Mouse (Mus musculus) spleen, postnatal 10 days (tissue): ENCODE results near the gene Adipoq.
"Not testable (repeated sequence)": the region's sequence is repeated elsewhere in the genome, so short reads cannot be mapped to it uniquely, and the experiment has no call there.

Experiments used
- DNase-seq, 2 experiments: peaks; one replicate each; pipeline ENCODE4 v3.0.0; 2021 to 2022; ENCODE audit warnings: low spot score in 2 of 2

Adipoq gene

DNA sequence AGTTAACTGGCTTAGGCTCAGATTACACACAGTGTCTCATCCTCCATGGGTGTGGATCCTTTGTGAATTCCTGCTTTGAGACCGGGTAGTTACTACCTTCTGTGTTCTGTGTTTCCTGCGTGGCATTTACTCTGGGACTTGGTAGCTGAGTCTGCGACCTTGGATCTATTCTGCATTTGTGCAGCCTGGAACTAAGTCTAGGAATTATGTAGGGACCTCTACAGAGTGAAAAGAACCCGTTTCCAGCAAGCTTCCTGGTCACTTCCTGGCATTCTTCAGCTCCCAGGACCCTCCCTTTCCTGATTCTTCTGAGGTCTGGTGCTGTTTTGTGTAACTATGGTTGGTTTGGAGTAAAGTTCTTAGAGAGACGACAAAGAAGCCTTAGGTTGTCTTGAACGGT, 18.1 kb downstream of the Adipoq start:
- no peak for DNase-seq

DNA sequence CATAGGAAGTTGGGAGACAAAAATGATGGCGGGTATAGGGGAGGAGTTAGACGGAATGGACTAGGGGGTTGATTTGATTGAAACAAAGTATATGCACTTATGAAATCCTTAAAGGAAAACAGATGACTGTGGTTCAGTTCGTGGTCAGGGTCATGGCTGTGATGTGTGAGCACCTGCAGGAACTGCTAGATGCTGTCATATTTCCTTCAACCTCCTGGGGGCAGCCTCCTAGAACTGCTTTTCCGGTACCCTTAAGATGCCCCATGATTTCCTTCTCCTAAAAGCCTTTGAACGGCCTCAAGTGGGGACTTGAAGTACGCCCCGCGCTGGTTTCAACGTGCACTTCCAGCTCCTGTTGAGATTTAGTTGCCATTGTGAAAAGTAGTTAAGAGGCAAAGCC, 19.1 kb downstream of the Adipoq start:
- peak in 1 of 2 experiments; percentile 47 for DNase-seq

DNA sequence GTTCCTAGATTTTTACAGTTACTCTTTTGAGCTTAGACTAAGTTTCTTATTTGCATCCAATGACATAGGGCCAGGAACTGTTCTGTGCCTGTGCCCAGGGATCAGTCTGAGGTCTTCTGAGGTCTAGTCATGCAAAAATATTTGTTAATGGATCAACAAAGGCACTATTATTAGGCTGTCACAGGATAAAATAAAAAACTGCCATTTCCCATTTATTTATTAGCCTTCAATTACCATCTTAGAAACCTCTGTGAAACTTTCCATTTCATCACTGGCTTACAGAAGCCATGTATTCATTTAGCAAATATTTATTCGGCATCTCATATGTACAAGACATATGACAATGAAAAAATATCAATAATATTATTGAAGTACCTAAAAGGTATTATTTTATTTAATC, 20.3 kb downstream of the Adipoq start:
- DNase-seq = no peak

DNA sequence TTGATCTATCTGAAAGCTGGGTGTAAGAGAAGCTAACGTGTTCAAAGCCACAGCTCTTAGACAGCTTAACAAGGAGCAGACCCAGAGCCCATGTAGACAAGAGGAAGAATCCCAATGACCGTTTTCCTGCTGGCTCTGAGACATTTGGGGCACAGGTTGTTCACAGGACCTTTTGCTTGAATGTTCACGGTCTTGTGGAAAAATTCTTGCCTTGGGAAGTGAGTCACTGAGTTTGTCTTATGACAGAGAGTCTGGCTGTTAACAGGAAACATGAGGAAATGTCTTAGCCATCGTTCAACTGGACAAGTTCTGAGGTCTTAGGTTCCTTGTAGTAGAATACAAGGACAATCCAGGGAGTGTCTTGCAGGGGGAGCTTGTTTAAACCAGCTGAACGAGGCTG, 20.7 kb downstream of the Adipoq start:
- DNase-seq = no peak

DNA sequence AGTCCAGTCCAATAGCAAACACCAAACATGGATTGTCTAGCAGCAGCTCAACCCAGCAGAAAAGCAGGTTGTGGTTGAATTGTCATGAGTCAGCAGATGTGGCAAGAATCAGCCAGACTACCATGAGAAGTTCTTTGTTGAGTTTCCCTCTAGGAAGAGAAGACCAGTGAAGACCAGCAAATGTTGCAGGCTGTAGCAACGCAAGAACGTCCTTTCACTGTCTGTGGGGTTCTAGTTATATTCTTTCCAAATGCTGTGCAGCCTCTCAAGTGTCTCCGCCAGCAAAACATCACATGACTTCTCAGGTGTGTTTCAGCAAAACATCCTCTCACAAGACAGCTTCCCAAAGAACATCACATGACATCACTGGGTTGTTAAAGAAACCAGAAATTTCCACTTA, 24.5 kb downstream of the Adipoq start:
- no peak for DNase-seq

DNA sequence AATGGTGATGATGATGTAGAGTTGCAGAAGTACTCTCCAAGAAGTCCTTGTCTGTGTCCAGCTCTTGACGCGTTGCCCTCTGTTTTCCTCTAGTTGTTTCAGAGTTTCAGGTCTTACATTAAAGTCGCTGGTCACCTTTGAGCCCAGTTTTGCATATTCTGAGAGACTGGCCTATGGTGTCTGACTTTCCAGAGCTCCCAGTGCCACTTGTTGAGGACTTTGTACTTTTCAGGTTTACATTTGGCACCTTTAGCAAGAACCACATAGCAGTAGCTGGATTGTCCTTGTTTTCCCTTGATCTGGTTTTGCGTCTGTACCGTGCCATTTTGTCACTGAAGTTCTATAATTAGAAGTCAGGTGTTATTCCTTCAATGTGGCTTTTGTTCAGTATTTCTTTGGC, 27.6 kb downstream of the Adipoq start:
- no peak for DNase-seq

DNA sequence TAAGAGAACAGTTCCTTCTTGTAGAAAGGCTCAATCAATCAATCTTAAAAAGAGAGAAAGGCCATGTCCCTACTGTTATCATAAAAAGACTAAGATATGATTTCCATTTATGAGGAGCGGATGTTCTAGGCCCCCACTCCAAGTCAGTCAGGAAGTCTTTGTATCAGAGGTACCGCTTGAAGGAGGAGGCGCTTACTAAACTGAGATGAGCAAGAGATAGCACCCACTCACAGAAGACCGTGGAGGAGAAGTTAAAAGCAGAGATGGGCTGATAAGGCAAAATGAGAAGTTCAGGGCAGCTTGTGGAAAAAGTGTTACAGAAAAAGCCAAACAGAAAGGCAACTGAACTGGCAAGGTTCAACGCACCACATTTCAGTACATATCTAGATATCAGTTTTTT, 28.5 kb downstream of the Adipoq start:
- no peak for DNase-seq

DNA sequence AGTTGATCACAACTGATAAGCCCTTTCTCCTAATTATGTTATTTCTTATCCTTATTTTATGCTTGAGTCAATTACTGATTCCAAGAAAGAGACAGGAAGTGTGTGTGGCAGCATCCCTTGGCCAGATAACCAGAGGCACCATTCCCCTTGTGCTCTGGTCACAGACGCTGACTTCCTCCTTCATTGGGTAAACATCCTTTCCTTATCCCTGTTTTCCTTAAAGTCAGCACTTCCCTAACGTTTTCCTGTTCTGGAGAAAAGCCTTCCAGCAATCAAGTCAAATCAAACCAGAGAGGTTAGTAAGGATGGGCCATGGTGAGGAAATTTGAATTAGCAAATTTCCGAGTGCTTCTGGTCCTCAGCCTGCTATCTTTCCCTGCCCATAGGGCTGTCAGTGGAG, 29.6 kb downstream of the Adipoq start:
- DNase-seq = no peak

DNA sequence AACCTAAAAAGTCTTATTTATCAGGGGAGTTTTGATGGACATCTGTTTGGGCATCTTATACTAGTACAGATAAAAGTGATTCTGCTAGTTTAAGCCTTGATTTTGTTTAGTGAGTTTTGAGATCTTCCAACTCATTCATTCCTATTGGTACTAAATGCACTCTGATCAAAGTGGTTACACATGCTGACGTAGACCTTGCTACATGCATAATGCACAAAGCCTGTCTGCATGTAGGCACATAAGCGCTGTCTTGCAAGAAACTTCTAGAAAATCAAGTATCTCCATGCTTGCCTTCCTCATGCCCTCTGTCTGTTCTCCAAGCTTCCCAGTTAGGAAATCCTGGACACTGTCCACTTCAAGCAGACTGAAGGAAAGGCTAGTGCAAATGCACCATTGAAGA, 31.5 kb downstream of the Adipoq start:
- DNase-seq = no peak

DNA sequence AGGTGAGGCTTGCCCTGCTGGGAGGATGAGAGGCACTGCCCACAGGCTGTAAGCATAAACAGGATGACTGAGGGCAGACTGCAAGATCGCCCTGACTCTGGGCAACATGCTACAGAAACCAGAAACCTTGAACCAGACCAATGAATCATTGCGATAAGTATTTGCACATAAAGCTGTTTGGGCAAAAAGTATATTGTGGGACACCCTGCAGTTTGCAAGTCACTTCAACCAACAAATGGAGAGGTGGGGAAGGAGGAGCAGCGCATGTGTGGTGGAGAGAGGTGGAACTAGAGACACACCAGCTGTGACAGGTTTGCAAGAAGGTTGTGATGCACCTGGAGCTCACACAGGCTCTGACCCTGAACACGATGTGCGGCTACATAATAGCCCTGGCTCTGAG, 32.5 kb downstream of the Adipoq start:
- DNase-seq = no peak

DNA sequence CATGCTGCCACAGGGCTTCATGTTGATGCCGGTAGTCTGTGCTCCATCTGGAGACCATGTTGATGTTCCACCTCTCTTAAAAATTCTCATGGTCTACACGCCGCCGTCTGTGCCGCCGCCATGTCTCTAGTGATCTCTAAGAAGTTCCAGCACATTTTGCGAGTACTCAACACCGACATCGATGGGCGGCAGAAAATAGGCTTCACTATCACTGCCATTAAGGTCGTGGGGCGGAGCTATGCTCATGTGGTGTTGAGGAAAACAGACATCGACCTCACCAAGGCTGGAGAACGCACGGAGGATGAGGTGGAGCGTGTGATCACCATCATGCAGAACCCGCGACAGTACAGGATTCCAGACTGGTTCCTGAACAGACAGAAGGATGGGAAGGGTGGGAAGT, 33.1 kb downstream of the Adipoq start:
- DNase-seq = not testable (repeated sequence)

DNA sequence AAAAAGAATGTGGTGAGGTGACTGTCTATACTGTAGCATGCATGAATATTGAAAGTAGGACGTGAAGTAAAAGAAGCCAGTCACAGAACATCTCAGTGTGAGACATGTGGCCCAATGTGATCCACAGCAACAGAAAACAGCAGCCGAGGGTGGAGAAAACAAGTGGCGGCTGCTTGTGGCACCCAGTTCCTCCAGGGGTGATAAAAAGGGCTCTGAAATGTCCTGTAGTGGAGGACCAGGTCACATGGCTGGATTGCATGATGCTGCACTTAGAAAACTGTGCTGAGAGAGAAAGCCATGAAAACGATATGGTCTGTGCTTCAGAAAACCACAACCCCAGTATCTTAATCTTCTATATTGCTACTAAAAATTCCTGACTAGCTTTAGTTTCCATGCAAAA, 34.7 kb downstream of the Adipoq start:
- no peak for DNase-seq

DNA sequence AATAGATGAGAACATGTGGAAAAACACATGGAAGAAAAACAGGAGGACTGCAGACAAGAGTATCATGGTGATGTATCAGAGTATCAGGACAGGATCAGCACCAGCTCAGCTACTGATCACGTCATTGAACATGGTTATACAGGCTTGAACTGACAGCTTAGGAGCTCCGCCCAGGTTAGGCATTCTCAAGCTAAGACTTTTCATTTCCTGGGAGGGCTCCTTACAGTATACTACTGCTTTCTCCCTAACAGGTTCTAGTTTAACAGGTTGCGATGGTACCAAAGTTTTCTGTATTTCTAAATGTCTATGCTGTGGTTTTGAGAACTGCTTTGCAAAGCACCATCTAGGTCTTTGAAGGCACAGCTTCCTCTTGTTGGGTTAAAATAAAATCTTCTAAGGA, 35.2 kb downstream of the Adipoq start:
- no peak for DNase-seq

DNA sequence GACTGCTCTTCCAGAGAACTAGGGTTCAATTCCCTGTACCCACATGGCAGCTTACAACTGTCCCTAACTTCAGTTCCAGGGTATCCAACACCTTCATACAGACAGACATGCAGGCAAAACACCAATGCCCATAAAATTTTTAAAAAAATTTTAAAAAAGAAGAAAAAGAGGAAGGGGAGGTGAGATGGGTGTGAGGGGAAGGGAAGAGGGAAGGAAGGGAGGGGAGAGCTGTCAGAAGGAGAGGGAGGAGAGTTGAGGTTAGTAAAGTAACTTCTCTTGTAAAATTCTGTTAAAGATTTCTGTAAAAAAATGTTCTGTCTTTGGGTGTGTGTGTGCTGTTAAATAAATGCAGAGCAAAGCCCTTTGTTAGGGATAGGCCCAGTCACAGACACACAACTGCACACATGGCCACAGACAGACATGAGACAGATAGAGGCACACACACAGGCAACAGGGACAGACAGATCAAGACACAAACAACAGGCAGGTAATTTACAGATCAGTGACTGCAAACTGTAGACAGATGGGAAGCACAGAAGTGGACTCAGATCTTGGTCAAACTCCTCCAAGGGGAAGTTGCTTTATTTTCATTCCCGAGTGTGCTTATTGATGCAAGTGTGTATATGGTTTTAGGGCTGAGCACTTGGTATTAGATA, 35.7 kb downstream of the Adipoq start:
- no peak for DNase-seq

DNA sequence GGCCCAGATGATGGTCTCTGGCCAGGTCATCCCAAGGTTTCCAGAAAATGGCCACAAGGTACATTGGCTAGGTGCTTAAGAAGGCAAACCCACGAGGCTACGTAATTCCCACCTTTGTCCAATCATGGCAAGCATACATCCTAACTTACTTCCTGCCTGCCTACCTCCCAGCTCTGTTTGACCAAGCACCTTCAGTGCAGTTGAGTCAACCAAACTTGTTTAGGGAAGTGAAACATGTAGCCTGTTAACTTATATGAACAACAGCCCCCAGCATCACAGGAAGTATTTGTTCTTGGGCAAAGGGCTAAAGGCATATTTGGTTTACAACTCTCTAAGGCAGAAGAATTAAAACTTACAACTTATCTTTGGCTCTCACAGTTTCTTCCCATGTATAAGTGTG, 39.5 kb downstream of the Adipoq start:
- DNase-seq = no peak

DNA sequence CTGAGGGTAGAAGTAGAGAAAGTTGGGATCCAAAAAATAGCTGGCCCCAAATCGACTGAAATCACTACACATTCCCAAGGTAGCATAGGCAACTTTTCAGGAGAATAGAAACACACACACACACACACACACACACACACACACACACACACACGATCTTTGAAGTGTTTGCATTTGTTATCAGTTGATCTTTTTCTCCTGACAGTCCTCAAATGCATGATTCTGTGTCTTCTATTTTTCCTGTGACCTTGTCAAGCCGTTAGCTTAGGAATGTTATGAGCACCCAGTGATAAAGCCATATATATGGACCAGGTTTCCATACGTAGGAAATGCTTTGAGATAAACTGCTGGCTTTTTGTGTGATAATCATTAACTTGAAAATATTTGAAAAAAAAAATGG, 40.1 kb downstream of the Adipoq start:
- DNase-seq = no peak

DNA sequence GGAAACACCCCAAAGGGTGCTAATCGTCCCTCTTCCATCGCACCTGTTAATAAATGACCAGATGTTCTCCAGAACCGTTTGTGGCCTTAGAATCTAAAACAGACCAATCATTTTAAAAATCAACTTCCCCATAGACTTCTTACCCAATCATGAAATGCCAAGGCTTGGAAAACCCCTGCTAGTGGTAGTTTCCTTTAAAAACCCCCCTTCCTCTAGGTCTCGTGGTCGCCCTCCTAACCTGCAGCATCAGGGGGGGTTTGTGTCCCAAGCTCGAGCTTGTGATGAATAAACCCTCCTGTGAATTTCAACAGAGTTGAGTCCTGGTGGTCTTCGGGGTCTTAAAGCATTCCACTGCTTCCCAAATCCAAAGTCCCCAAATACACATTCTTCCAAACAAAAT, 41.6 kb downstream of the Adipoq start:
- no peak for DNase-seq

DNA sequence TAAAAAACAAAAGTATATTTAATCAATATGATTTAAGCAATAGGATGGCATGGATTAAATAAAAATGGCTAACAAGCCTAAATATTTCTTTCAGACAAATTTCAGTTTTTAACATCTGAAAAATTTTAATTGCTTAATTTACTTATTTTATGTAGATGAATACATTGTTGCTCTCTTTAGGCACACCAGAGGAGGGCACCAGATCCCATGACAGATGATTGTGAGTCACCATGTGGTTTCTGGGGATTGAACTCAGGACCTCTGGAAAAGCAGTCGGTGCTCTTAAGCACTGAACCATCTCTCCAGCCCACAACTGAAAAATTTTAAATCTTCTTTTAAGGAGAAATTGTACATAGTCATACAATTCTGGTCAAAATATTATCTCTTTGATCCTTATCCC, 43.3 kb downstream of the Adipoq start:
- DNase-seq = no peak

DNA sequence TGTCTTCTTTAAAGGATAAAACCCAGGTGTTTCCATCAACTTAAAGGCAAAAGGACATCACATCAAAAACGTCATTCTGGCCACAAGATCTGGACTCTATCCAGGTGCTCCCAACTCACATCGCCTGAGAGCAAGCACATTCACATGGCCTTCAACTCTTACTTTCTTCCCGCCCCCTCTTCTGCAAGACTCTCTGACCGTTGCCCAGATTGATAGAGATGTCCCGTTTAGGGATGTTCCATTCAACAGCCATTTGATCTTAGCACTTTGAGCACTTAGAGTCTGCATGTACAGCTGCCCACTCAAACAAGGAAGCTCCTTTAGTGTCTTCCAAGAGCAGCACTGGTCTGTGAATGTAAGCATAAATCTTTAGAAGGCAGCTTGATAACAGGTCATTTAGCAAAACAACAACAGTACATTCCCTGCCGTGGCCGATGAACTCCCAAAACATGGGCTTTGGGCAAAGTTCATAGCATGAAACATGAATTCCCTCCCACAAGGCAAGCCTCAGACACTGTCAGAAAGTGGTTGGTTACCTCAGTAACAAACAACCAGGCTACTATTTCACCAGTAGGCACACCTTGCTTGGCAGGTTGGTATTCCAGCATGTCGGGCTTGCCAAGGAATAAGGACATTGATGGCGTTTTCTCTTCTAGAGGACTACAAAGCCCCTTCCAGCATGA, 45.4 kb downstream of the Adipoq start:
- DNase-seq = no peak

DNA sequence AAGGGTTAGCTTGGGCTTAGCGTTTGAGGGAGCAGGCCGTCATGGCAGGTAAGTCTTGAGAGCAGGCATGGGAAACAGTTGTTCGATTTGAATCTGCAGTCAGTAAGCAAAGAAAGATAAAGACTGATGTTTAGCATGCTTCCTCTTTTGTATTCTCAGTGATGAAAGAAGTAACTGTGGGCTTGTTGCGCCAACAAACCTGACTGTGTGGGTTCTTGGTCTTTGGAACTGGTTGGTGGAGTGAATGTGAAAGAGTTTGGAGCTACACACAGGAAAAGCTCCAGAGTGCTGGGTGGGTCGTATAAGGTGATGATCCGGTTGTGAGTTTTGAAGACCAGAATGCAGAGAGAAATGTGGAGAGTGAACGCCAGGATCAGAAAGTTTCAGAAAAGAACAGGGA, 49.3 kb downstream of the Adipoq start:
- no peak for DNase-seq

DNA sequence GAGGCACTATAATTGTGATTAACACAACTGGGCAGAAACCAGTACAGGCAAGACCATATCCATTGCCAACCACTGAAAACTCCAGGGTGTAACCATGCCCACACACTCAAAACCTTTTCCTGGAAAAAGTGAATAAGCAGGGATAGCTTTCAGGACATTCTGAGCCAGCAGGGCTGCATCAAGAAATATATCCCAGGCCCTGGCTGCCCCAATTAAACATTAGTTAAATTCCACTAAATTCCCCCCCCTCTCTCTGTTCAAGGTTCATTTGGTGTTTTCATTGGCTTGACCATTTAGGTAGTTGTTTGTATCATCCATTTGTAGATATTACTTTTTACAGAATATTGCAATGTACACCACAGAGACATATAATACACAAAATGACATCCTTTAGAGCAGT, 50.0 kb downstream of the Adipoq start:
- DNase-seq = no peak

DNA sequence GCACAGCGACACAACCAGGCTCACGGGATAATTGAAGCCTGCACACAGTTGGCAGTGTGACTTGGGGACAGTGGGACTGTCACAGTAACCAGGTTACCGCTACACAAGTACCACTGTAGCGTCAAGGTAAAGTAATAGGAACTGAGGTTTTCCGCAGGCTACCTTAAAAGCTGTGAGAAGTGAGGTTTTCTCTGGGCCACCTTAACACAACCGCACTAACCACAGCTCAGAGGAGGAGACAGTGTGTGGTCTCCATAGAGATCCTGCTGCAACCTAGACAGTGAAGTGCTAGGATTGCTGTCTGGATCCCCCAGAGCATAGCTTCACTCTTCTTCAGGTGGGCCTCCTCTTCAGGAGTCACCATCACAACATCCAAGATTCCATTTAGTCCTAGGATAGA, 50.5 kb downstream of the Adipoq start:
- no peak for DNase-seq

DNA sequence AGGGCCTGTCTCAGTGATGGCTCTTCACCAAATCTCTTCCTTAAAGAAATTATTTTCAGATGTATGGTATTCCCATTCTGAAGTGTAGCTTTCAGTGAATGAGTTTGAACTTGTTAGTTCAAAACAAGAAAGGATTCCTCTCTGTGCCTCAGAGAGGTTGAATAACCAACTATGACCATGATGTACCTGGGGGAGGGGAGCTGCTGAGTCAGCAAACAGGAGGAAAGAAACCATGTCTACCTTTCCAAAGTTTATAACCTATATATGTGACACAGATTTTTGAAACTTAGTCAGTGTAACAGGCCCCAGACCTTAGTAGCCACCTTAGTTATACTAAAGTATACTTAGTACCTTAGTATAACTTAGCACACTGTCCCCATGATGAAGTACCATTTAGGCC, 55.2 kb downstream of the Adipoq start:
- no peak for DNase-seq
